Mouse (Mus musculus) forebrain, embryonic 13.5 days (tissue): ENCODE data around the gene Pklr. TPM values are rescaled to one million over a fixed set of nuclear protein-coding genes. Genes with fewer than 3 reads are reported as not detected.
A peak's percentile ranks its signal among the peaks of the same experiment; 100 is the strongest.

Source experiments
- ATAC-seq: fragments of 200-750 bp; cut with Nextera tagmentation; 2 replicates; pipeline ENCODE4 v1.8.0; 2017
- H3K27ac ChIP-seq: fragments of 300-500 bp; sonication (generic); 2 replicates; pipeline ENCODE4 v1.5.1; 2015; ENCODE audit warnings: inconsistent platforms, mild to moderate bottlenecking, moderate library complexity
- H3K27me3 ChIP-seq: fragments of 300-500 bp; sonication (generic); 2 replicates; pipeline ENCODE4 v1.6.1; 2015; ENCODE audit warnings: mild to moderate bottlenecking, inconsistent platforms
- H3K36me3 ChIP-seq: fragments of 300-500 bp; sonication (generic); 2 replicates; pipeline ENCODE4 v1.6.1; 2015; ENCODE audit warnings: mild to moderate bottlenecking, inconsistent platforms; ENCODE audit not compliant: poor library complexity, severe bottlenecking
- H3K4me1 ChIP-seq: fragments of 300-500 bp; sonication (generic); 2 replicates; pipeline ENCODE4 v1.6.1; 2015; ENCODE audit warnings: inconsistent platforms
- H3K4me2 ChIP-seq: fragments of 300-500 bp; sonication (generic); 2 replicates; pipeline ENCODE4 v1.6.1; 2015; ENCODE audit warnings: inconsistent platforms, mild to moderate bottlenecking, moderate library complexity
- H3K4me3 ChIP-seq: fragments of 300-500 bp; sonication (generic); 2 replicates; pipeline ENCODE4 v1.5.1; 2015; ENCODE audit warnings: mild to moderate bottlenecking, inconsistent platforms
- H3K9ac ChIP-seq: fragments of 300-500 bp; sonication (generic); 2 replicates; pipeline ENCODE4 v1.6.1; 2015; ENCODE audit warnings: mild to moderate bottlenecking, inconsistent platforms
- H3K9me3 ChIP-seq: fragments of 300-500 bp; sonication (generic); replicated peaks from 2 replicates; pipeline ENCODE4 v1.6.1; 2016; ENCODE audit warnings: inconsistent platforms
- WGBS: fragments of 180-500 bp; shearing (Covaris S2); methylation state at CpG from one replicate; pipeline ENCODE4 v1.1.7; 2015; 5-methylcytosine and 5-hydroxymethylcytosine counted together
- polyA plus RNA-seq: library from polyadenylated mRNA; unstranded; fragments of >200 nt; fragmentation: Nextera tagmentation; extraction: Ambion mirVana; gene quantifications from 2 replicates; pipeline ENCODE4 v1.2.1, GENCODE M21; 2015

The Pklr gene
- 0.09 and 0.26 TPM in 2 replicates for polyA plus RNA-seq

- no peak within 1 kb of the TSS for H3K9ac ChIP-seq
- no peak for ATAC-seq
- no peak within 1 kb of the TSS for H3K4me3 ChIP-seq
These were observed at the start of gene Pklr for GRCm38 (mm10) chr3:89135958-89136357. Gene Pklr (plus strand): TSS chr3:89136142.

GRCm38 (mm10) chr3:89087338-89088110, 48.4 kb upstream of the Pklr start:
- Histone ChIP-seq H3K36me3 (peaks cover 46% of the 10 kb centered on the region), H3K4me1 (peaks cover 39% of the 10 kb centered on the region), H3K27ac (no peak overlapping the region), H3K4me3 (no peak overlapping the region), H3K4me2 (peak overlapping the region; percentile 34), H3K27me3 (peaks cover 26% of the 10 kb centered on the region), H3K9ac (no peak overlapping the region), H3K9me3 (no peaks in the 10 kb centered on the region)
- ATAC-seq = no peak
- WGBS = 34% methylated on average over 21 of the region's 21 CpGs

More at GRCm38 (mm10) chr3:89135958-89136357, at the start of gene Pklr:
- 53% methylated on average over 3 of the region's 3 CpGs for WGBS
- H3K36me3 ChIP-seq = no peaks in the 10 kb centered on the region
- H3K9me3 ChIP-seq = no peaks in the 10 kb centered on the region
- no peak within 1 kb of the TSS for H3K27ac ChIP-seq
- H3K4me1 ChIP-seq = peaks cover 6% of the 10 kb centered on the region
- no peaks in the 10 kb centered on the region for H3K27me3 ChIP-seq
- no peak within 1 kb of the TSS for H3K4me2 ChIP-seq

GRCm38 (mm10) chr3:89088974-89089373, 47.0 kb upstream of the Pklr start:
- Histone ChIP-seq H3K27me3 (peaks cover 28% of the 10 kb centered on the region), H3K36me3 (peaks cover 45% of the 10 kb centered on the region), H3K4me3 (peak overlapping the region; percentile 61; the same call in 1 of the 2 replicates), H3K9me3 (no peaks in the 10 kb centered on the region), H3K27ac (no peak overlapping the region), H3K9ac (no peak overlapping the region), H3K4me2 (peak overlapping the region; percentile 93), H3K4me1 (peaks cover 52% of the 10 kb centered on the region)
- no peak for ATAC-seq
- 76% methylated on average over 14 of the region's 14 CpGs for WGBS

GRCm38 (mm10) chr3:89089882-89090591, 45.9 kb upstream of the Pklr start:
- H3K4me2 ChIP-seq = peak overlapping the region; percentile 93
- peak overlapping the region; percentile 61 for H3K4me3 ChIP-seq
- H3K4me1 ChIP-seq = peaks cover 52% of the 10 kb centered on the region
- ATAC-seq = peak; percentile 78
- peaks cover 28% of the 10 kb centered on the region for H3K27me3 ChIP-seq
- peak overlapping the region; percentile 85 for H3K9ac ChIP-seq
- H3K36me3 ChIP-seq = peaks cover 48% of the 10 kb centered on the region
- H3K9me3 ChIP-seq = no peaks in the 10 kb centered on the region
- 0 out of 2 replicates have a peak overlapping the region, but pooled peaks have one; percentile 54 for H3K27ac ChIP-seq
- WGBS = under 1% methylated on average over 39 of the region's 40 CpGs

- peak; percentile 57 for ATAC-seq
- peak overlapping the region; percentile 54; the same call in 1 of the 2 replicates for H3K27ac ChIP-seq
- no peaks in the 10 kb centered on the region for H3K9me3 ChIP-seq
- peaks cover 52% of the 10 kb centered on the region for H3K4me1 ChIP-seq
- WGBS = under 1% methylated on average over 71 of the region's 74 CpGs
- H3K9ac ChIP-seq = peak overlapping the region; percentile 85
- H3K36me3 ChIP-seq = peaks cover 49% of the 10 kb centered on the region
- peak overlapping the region; percentile 93 for H3K4me2 ChIP-seq
- H3K27me3 ChIP-seq = peaks cover 28% of the 10 kb centered on the region
- peak overlapping the region; percentile 61 for H3K4me3 ChIP-seq
These were observed 45.0 kb upstream of the Pklr start for GRCm38 (mm10) chr3:89090694-89091655.

- ATAC-seq = no peak
- H3K27ac ChIP-seq = peak overlapping the region; percentile 54; the same call in 1 of the 2 replicates
- H3K4me3 ChIP-seq = peak overlapping the region; percentile 61
- H3K4me2 ChIP-seq = peak overlapping the region; percentile 93
- peaks cover 52% of the 10 kb centered on the region for H3K4me1 ChIP-seq
- no peaks in the 10 kb centered on the region for H3K9me3 ChIP-seq
- WGBS = 12% methylated on average over 20 of the region's 20 CpGs
- peaks cover 28% of the 10 kb centered on the region for H3K27me3 ChIP-seq
- H3K9ac ChIP-seq = peak overlapping the region; percentile 85
- H3K36me3 ChIP-seq = peaks cover 53% of the 10 kb centered on the region
These were observed 44.0 kb upstream of the Pklr start for GRCm38 (mm10) chr3:89091811-89092508.

- H3K9ac ChIP-seq = peak overlapping the region; percentile 85
- peaks cover 50% of the 10 kb centered on the region for H3K4me1 ChIP-seq
- peak overlapping the region; percentile 41; the same call in 1 of the 2 replicates for H3K27ac ChIP-seq
- peak; percentile 16 for ATAC-seq
- H3K4me2 ChIP-seq = peak overlapping the region; percentile 93
- WGBS = 16% methylated on average over 11 of the region's 11 CpGs
- peaks cover 27% of the 10 kb centered on the region for H3K27me3 ChIP-seq
- H3K9me3 ChIP-seq = no peaks in the 10 kb centered on the region
- peaks cover 51% of the 10 kb centered on the region for H3K36me3 ChIP-seq
- H3K4me3 ChIP-seq = peak overlapping the region; percentile 61
These were observed 43.3 kb upstream of the Pklr start for GRCm38 (mm10) chr3:89092509-89093090.

GRCm38 (mm10) chr3:89093175-89093574, 42.8 kb upstream of the Pklr start, which contains the start of gene Rusc1:
Gene Rusc1 (minus strand): TSS chr3:89093311.
- peak within 1 kb of the TSS; percentile 61 for H3K4me3 ChIP-seq
- ATAC-seq = peak; percentile 84
- H3K4me2 ChIP-seq = peak within 1 kb of the TSS; percentile 93
- WGBS = 2% methylated on average over 18 of the region's 18 CpGs
- H3K36me3 ChIP-seq = peaks cover 50% of the 10 kb centered on the region
- H3K27me3 ChIP-seq = peaks cover 21% of the 10 kb centered on the region
- H3K9me3 ChIP-seq = no peaks in the 10 kb centered on the region
- peak within 1 kb of the TSS; percentile 54; the same call in 1 of the 2 replicates for H3K27ac ChIP-seq
- H3K9ac ChIP-seq = peak within 1 kb of the TSS; percentile 85
- peaks cover 45% of the 10 kb centered on the region for H3K4me1 ChIP-seq

- no peak overlapping the region for H3K4me3 ChIP-seq
- H3K9me3 ChIP-seq = no peaks in the 10 kb centered on the region
- no peak for ATAC-seq
- peaks cover 48% of the 10 kb centered on the region for H3K36me3 ChIP-seq
- peaks cover 45% of the 10 kb centered on the region for H3K4me1 ChIP-seq
- 82% methylated on average over 10 of the region's 10 CpGs for WGBS
- H3K4me2 ChIP-seq = no peak overlapping the region
- peaks cover 13% of the 10 kb centered on the region for H3K27me3 ChIP-seq
- H3K27ac ChIP-seq = no peak overlapping the region
- no peak overlapping the region for H3K9ac ChIP-seq
These were observed 41.9 kb upstream of the Pklr start for GRCm38 (mm10) chr3:89094021-89094420.

- no peak for ATAC-seq
These were observed 35.1 kb upstream of the Pklr start, which contains the start of gene Gm43738 for GRCm38 (mm10) chr3:89100811-89101210. Gene Gm43738 (minus strand): TSS chr3:89101099.

More at GRCm38 (mm10) chr3:89100811-89101210, 35.1 kb upstream of the Pklr start, which contains the start of gene Gm43738:
- Histone ChIP-seq H3K27me3 (no peaks in the 10 kb centered on the region), H3K9ac (peak within 1 kb of the TSS; percentile 84), H3K4me1 (peaks cover 33% of the 10 kb centered on the region), H3K27ac (peak within 1 kb of the TSS; percentile 72), H3K4me2 (peak within 1 kb of the TSS; percentile 86), H3K9me3 (no peaks in the 10 kb centered on the region), H3K36me3 (peaks cover 40% of the 10 kb centered on the region), H3K4me3 (peak within 1 kb of the TSS; percentile 76)
- 43% methylated on average over 7 of the region's 7 CpGs for WGBS
